Mouse (Mus musculus) ovary, postnatal 36 days (tissue): ENCODE data around the gene Gtsf1l.
"Not testable (repeated sequence)": the region's sequence is repeated elsewhere in the genome, so short reads cannot be mapped to it uniquely, and the experiment has no call there.

ENCODE experiments used
- DNase-seq: peaks from one replicate; pipeline ENCODE4 v3.0.0; 2022; ENCODE audit warnings: low spot score, mixed read lengths

Gtsf1l gene

GRCm38 (mm10) chr2:163086561-163086960 is 1.1 kb downstream of the Gtsf1l start:
- no peak for DNase-seq

- DNase-seq = no peak
Observed at GRCm38 (mm10) chr2:163085047-163085446, 2.6 kb downstream of the Gtsf1l start.

GRCm38 (mm10) chr2:163084519-163084918 is 3.1 kb downstream of the Gtsf1l start:
- no peak for DNase-seq

- DNase-seq = no peak
Observed at GRCm38 (mm10) chr2:163082591-163082990, 5.1 kb downstream of the Gtsf1l start.

- no peak for DNase-seq
Observed at GRCm38 (mm10) chr2:163079041-163079440, 8.6 kb downstream of the Gtsf1l start.

GRCm38 (mm10) chr2:163075234-163075633 is 12.4 kb downstream of the Gtsf1l start:
- DNase-seq = no peak

- no peak for DNase-seq
Observed at GRCm38 (mm10) chr2:163074808-163075207, 12.8 kb downstream of the Gtsf1l start.

GRCm38 (mm10) chr2:163074006-163074405 is 13.6 kb downstream of the Gtsf1l start:
- DNase-seq = no peak

- no peak for DNase-seq
Observed at GRCm38 (mm10) chr2:163073023-163073757, 14.5 kb downstream of the Gtsf1l start.

- DNase-seq = no peak
Observed at GRCm38 (mm10) chr2:163071590-163071989, 16.1 kb downstream of the Gtsf1l start.

GRCm38 (mm10) chr2:163070213-163070612 is 17.4 kb downstream of the Gtsf1l start:
- no peak for DNase-seq

GRCm38 (mm10) chr2:163067233-163067632 is 20.4 kb downstream of the Gtsf1l start:
- no peak for DNase-seq

- DNase-seq = no peak
Observed at GRCm38 (mm10) chr2:163066326-163066725, 21.3 kb downstream of the Gtsf1l start.

- no peak for DNase-seq
Observed at GRCm38 (mm10) chr2:163062119-163062508, 25.5 kb downstream of the Gtsf1l start.

- DNase-seq = no peak
Observed at GRCm38 (mm10) chr2:163061203-163062118, 26.2 kb downstream of the Gtsf1l start.

GRCm38 (mm10) chr2:163060630-163061029 is 27.0 kb downstream of the Gtsf1l start:
- DNase-seq = no peak

- not testable (repeated sequence) for DNase-seq
Observed at GRCm38 (mm10) chr2:163058981-163059380, 28.7 kb downstream of the Gtsf1l start.

- DNase-seq = no peak
Observed at GRCm38 (mm10) chr2:163056584-163056983, 31.1 kb downstream of the Gtsf1l start.

- no peak for DNase-seq
Observed at GRCm38 (mm10) chr2:163055715-163056114, 31.9 kb downstream of the Gtsf1l start.

GRCm38 (mm10) chr2:163054891-163055494 is 32.7 kb downstream of the Gtsf1l start:
- DNase-seq = no peak

GRCm38 (mm10) chr2:163054335-163054840 is 33.3 kb downstream of the Gtsf1l start, which contains the start of gene Mybl2:
Mybl2 (plus strand) TSS chr2:163054687.
- peak; percentile 93 for DNase-seq

- DNase-seq = no peak
Observed at GRCm38 (mm10) chr2:163052826-163053225, 34.8 kb downstream of the Gtsf1l start.
